Mouse (Mus musculus) frontal cortex, adult (tissue): ENCODE data around the gene Fam3c.

ENCODE experiments used
- ATAC-seq: cut with Nextera tagmentation; 2 replicates; pipeline ENCODE4 v1.9.2; 2017; ENCODE audit warnings: mild to moderate bottlenecking, moderate library complexity, mixed read lengths; ENCODE audit not compliant: low TSS enrichment

The Fam3c gene

DNA sequence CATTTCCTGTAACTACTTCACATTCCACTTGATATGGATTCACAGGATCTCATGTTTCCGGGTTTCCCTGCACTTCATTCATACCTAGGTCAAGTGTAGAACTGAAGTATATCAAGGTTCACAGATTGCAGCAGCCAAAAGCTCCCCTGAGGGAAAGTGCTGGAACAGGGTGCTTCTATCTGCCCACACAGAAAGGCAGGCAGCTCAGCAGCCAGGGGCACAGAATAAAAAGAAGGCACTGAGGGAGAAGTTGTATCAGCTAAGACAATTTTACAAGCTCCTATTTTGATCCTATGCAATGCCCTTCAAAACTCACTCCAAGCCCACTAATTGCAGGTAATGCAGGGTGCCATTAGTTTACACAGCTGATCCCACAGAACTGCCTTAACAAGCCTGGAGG is 2.0 kb downstream of the Fam3c start:
- ATAC-seq = peak; percentile 62

DNA sequence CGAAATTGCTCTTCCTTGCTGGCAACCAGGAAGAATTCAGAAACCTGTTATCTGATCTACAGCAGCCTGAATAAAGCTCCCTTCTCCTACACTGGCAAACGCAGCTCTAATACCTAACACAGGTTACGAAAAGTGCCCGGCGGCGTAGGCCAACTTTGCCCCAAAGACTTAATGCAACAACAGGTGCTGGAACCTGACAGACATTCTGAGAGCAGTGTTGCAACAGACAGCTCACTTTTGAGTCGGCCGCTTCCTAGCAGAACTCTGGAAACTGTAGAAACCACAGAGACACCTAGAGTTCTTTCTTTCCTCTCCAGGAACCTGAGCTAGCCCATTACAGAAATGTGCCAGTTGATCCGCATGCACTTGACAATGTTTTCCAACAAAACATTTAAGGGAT is 4.5 kb downstream of the Fam3c start:
- no peak for ATAC-seq

DNA sequence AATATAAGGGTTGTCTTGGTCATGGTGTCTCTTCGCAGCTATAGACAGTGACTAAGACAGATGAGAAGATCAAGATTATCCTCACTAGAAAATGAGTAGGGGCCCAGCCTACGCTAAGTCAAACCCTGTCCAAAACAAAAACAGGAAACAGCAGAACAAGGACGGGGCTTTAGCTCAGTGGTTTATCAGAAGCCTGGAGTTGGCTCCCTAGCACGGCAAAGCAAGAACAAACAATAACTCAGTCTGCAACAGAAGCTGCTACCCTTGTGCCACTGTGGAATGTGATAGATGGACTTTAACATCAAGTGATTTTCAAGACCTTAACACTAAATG is 5.8 kb downstream of the Fam3c start:
- no peak for ATAC-seq

DNA sequence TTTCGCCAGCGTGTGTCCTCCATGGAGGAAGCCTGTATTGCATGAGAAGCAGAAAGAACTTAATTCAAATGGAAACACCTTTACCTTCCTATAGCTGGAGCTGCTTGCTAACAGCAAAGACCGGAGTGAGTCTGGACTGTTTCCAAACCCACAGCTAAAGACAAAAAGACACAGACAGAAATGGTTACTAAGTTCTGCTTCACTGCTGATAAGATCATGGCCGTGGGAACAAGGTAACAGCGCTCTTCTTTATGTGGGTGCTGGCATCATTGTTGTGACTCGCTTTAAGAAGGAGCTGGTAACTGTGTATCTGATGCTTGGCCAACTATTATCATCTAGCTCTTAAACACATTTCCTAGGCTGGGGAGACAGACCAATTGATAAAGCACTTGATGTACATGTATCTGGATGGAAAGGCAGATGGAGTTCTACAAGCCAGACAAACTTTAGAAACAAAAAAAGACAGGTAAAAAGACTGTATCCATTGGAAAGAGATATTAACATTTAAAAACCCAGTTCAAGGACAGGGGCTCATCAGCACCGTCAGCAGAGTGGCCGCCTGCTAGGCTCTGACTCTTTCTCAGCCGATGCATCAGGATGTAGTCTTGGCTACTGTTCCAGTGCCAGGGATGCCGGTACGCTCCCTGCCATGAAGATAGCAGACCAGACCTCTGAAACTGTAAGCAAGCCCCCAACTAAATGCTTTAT is 6.4 kb downstream of the Fam3c start:
- no peak for ATAC-seq

DNA sequence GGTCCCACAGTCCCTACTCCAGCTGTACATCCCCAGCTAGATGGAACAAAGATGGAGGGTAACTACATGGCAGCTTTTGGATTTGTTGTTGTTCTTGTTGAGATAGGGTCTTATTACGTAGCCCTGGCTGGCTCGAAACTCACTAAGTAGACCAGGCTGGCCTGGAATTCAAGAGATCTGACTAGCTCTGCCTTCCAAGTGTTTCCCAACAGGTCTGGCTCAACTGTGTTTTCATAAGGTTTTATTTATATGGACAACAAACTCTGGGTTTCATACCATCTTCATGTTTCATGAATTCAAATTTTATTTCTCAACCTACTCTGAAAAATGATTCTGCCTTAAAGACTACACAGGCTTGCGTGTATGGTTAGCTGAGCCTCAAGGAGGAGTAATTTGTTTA is 7.1 kb downstream of the Fam3c start:
- ATAC-seq = no peak

DNA sequence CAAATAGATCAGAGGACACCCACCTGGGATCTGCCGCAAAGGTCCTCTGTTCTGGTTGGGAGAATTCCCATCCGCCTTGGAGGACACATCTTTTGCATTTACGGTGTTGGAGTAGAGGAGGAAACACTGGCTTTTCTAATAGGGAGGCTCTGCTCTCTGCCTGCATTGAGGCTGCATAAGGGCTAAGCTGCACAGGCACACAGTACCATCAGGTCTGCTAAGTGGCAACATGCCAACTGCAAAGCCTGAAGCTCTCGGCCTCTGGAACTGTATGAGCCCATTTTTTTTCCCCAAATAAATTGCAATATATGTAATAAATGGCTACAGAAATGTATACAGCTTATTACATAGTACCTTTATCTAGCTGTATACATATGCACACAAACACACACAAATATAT is 7.9 kb downstream of the Fam3c start:
- no peak for ATAC-seq

DNA sequence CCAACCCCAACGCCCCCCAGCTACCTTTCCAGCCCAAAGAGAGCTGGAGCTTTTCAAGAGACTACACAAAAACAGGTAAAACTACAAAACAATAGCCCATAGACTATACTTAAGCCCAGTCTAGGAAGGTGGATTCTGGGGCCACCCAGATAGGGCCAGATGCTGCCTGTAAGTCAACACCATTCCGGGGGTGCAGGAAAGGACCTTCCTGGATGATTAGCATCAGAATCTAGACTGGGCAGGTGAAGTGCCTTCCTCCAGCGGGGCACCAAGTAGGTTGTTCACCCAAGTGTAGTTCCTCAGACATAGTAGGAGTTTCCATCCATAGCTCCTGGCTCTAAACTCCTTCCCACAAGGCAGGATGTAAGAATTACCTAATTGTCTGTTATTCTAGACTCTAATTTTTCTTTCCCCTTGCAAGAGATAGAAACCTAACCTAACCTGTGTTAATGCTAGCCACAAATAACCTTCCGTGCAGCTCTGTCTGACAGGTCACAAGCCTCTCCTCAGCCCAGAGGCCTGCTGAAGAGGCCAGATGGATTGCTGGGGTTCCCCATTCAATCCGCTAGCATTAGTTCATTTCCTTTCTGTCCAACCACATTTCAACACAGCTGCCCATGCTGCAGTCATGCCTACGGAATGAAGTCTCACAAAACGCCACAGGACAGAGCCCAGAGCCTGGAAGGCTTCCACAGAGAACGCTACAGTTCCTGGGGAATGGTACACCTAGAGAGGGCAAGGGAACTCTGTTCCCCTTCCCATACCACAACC is 8.7 kb downstream of the Fam3c start:
- ATAC-seq = no peak

DNA sequence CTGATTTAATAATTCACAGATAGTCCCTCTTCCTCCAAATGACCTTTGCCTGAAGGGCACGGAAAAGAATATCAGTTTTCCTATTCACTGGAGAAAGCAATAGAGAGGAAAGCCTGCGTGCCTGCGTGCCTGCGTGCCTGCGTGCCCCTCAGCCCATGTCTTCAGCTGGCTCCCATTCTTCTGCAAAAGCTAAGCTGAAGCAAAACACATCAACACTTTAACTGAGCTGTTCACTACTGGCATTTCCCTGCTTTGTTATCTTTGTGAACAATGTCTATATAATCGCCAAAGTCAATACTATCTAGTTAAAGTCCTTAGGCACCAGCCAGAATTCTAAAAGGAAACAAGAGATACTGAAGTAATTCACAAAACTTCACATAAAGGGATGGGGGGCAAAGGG is 11.6 kb downstream of the Fam3c start:
- no peak for ATAC-seq

DNA sequence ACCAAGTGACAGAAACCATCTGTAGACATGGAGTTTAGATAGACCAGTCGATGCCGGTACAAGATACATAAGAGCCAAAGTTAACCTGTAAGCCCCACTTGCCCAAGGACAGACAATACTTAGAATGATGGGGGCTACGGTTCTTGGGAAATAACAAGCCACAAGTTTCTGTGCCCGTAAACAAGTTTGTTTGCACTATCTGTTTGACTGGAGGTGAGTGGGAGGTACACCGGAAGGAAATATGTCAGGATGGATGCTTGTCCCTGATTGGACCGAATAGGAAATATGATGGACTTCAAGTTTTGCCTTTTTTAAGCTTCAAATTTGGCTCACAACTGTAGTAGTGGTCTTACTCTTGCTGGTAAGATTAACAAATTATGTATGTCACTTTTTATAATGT is 12.3 kb downstream of the Fam3c start:
- ATAC-seq = no peak

DNA sequence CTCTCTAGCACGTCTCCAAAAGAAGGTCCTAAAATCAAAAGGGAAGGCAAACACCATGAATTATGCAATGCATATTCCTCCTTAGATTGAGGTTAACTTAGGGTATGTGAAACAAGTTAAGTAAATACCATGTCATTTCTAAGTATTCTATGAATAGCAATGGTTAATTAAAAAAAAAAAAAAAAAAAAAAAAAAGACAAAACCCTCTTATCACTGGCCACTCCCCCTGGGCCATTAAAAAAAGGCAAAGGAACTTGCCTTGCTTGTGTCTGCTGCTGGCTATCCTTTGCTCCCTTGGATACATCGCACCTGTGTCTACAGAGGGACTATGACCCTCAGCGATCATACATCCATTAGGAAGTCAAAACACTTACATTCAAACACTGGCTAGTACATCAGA is 12.8 kb downstream of the Fam3c start:
- ATAC-seq = no peak

DNA sequence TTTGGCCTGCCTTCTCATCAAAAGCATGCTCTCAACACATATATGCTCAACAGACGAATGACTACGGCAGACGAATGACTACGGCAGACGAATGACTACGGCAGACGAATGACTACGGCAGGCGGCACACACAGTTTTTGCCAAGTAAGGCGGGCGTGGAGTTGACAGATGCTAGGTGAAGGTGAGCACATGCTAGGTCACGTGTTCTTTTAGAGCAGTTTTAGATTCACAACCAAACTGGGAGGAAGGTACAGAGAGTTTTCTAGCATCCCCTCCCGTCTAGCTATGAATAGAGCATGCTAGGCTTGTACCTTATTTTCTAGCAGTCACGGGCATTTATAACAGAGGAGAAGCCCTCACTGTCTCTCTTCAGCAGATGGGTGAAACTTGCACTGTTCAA is 15.3 kb downstream of the Fam3c start:
- no peak for ATAC-seq

DNA sequence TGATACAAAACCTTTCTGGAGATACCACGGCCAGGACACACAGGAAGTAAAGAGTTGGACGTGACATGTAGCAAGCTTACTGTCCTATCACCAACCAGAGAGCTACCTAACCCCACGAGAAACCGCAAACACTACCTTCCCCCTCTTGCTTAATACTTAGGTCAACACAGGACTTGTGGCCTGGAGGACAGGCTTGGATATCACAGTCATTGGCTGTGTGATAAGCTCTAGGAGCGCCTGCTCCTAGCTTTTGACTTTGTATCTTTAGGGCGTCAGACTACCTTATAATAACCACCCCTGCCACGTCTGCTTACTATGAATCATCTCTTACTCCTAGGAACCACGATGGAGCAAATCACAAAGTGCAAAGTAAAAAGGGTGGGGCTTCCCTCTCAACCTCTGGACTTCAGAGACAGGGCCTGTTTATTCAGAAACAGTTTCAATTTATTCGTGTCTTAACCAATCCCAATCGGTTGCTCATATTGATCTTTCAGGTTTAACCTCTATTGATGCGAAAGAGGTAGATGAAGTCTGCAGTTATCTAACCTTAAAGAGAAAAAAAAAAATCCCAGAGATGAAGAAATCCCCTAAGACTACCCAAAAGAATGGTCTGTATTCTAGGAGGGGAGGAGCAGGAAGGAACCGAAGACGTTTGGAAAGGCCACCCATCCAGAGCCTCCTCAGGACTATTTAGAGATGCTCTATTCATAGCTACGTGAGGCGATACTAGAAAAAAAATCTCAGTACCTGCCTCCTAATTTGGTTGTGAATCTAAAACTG is 16.1 kb downstream of the Fam3c start:
- ATAC-seq = no peak

DNA sequence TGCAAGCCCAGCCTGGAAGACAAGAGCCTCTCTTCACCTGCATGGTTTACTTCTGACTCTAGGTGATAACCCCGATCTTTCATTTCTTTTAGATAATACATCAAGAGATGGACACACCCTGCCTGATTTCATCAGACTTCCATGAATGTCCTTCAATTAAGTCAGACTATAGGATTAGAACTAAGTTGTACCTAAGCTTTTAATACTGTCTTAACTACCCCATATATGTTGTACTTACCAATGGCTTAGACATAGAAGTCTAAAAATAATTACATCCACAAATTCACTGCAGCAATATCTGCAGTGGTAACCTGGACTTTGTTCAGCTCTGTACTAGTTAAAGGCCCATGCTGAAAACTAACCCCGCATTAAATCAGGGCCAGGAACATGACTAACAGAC is 23.5 kb downstream of the Fam3c start:
- ATAC-seq = no peak

DNA sequence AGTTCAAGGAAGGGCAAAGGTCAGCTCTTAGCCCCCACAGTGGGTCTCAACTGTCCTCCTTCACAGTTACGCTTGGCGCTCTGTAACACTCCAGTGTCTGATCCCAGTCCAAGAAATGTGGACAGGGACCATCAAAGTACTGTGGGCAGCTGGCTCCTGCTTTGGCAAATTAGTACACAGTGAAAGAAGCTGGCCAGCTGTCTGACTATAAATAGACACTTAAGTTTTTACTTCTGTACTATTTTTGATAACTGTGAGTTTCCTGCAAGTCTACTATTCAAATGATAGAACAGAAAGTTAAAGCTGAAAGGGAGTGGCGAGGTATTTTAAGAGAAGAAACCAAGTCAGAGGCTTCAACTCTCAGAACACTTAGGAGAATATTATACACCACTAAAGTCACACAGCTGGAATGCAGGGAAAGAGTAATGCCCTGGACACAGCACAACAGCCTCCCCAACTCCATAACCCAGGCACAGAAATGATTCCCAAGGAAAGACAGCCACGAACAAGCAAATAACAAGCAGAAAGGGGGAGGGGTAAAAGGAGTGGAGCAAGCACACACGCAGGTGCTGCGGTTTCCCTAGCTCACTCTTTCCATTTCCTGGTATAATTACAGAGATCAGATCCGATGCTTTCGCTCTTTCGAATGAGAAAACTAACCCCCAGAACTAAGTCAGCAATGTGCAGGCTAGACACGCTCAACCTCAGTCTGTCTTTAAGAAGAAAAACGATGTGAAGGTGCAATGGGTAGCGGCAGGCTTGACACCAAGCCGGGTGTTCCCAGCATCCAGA is 25.7 kb downstream of the Fam3c start:
- ATAC-seq = peak; percentile 62

DNA sequence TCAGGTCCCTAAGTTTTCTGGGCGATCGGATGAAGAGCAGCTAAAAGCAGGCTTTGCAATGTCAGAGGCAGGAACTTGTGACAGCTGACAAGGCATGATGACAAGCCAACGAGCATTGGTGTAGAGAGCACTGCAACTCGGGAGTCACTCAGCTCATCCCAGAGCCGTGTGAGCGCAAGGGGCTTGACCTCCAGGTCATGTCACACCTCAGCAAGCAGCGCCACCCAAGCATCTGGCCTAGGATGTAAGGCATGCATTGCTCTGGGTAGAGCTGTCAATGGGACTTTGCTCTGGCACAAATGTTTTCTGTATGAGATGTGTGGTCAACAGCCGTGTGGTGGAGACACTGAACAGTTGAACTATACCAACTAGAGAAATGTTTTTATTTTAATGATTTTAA is 28.1 kb downstream of the Fam3c start:
- no peak for ATAC-seq

DNA sequence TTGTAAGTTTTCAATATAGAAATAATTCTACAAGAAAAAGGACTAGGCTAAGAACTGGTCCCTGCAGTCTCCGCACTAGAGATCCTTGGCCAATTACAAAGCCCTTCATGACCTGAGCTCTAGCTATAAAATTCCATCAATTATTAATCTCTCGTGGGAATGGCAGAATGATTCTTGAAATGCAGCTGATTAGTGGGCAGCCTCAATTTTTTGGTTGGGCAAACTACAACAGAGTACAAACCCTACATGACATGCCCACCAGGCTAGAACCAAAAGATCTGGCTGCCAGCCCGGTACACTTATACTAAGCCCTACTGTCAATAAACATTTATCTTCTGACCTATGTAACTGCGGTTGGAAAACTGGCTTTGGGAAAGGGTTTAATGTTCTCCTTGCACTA is 29.0 kb downstream of the Fam3c start:
- no peak for ATAC-seq

DNA sequence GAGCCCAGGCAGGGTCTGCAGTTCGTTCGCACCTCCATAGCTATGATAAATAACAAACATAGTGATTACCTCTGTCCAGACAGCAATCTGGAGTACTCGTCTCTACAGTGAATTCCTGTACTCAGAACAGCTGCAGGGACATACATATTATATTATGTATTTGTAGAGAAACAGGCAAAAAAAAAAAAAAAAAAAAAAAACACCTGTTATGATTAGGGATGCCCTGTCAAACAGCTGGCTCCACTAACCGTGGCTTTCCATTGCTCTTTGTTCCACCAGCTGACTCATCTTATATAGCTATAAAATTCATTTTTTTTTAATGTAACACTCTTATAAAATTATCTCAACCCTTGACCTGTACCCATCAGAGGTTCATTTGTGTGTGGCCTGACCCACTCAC is 29.8 kb downstream of the Fam3c start:
- ATAC-seq = no peak

DNA sequence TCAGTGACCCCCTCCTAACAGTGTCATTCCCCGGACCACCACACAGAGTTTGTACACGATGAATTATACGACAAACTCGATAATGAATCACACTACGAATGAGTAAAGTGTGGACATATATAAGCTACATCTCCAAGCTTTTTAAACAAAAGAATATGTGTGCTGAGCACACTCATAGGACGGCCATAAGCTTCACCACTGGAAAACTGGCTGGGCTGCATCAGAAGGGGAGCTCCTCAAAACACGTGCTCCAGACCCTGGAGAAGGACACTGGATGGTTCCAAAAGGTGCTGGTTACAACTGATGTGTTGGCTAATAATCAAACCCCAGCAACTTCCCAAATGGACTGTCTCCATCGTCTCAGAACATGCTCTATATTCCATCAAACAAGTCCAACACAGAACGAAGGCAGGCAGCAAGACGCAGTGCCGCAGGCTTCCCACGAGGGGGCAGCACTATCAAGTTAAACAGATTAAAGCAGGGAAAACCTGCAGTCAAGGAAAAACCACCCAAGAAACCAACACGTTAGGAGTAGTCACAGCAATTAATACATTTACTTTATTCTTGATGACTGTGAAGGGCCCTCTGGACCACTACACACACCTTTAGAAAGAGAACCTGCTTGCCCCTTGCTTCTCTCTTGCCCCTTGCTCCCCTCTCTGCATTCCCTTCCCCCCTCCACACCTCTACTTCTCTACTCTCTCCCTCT is 30.5 kb downstream of the Fam3c start:
- ATAC-seq = peak; percentile 86

DNA sequence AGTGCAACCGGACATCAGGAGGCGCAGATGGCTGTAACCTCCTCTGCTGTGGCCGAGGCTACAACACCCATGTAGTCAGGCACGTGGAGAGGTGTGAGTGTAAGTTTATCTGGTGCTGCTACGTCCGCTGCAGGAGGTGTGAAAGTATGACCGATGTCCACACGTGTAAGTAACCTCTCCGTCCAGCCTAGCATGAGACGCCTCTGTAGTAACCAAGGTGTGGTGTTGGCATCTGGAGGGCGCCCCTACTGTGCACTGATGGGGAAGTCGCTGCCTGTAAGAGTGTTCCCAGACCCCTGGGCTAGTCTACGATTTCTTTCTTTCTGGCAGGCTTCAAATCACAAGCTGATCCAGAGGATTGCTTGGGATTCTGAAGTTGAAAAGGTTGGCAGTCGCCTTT is 58.0 kb downstream of the Fam3c start:
- no peak for ATAC-seq

DNA sequence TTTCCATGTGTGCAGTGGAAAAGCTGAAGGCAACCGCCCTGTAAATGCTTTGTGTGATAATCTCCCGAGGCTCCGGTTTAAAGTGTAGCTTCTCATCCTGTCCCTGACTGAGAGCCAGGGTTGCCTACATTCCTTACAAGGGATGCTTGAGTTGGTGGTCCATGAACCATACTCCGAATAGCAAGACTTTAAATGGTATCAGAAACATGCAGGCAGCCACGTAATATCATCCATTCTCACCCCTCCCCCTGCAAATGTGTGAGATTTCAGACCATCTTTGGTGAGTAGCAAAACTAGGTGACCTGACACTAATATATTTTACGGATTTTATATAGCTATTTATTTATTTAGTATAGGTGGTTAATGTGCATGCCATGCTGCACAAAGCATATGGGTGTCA is 59.0 kb downstream of the Fam3c start:
- ATAC-seq = no peak

DNA sequence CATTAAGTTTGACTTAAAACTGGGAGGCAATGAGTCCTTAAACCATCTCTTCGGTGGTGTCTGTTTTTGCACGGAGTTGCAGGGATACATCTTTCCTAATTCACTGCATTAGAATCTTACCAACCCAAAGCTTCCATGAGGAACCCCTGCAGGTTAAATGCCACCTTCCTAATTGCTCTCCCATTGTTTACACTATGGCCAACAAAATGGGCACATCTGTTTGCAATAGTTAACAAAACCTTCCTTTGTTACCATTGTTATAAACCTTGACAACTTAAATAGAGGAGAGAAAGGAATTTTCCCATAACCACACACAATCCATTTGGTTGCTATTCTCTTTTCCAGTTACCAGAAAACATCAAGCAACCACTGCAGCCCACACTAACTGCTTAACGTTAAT is 62.1 kb downstream of the Fam3c start:
- ATAC-seq = no peak

DNA sequence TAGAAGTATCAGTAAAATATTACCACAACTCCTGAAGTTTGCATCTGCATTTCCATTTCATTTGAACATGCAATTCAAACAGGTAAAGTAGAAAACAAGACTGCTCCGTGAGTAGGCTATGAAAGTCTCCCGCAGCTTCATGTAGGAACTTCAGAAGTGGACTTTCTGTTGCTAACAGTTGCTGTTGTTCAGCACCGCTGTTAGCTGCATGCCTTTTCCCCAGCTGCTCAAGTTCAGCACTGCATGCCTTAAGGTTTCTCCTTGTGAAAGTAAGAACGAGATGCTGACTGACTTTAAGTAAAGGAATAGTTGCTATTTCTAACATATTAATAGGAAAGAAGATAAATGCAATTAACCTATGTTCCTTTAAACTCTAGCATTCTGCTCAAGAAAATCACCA is 64.0 kb downstream of the Fam3c start:
- no peak for ATAC-seq
